In the genomic region with DNA sequence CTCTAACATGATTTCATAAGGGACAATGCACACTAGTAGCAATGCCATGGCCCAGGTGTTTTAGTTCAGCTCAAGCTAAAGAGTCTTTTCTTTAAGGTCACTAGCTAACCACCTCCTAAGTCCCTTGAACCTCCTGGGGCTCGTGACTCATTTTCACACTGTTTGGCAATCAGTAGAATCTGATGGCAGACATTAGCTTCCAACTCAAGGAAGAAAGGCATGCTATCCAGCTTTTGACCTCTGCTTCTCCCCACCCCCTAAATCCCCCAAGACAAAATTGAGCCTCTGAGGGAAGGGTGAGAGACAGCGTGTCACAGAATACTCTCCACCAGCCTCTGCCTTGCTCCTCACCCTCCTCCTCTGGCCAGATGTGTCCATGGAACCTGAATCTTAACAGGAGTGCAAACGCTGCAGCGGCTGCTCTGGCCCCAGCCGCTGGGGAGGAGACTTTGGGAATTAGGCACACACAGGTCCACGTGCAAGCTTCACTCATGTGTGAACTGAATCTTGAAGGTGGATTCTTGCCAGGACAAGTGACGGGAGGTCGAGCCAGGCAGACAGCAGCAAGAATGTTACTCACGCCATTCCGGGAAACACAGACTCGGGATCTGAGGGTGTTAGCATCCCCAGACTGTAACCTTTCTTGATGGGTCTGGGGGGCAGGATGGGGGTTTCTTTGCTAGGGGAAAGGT, we compare ENCODE assay signal across 11 mouse cellular contexts. TPM values are rescaled to one million over a fixed set of nuclear protein-coding genes. Genes with fewer than 3 reads are reported as not detected.
DNase-seq lines count a peak whose midpoint lies in the region; ATAC-seq lines count a peak whose summit lies in the region.
"Had no signal": no experiment of that assay in that cellular context is flagged by ENCODE, and none has a peak within 500 bp of the region (broad histone marks: within the 10 kb centered on the region; RNA-seq: fewer than 3 reads in every experiment).

No protein-coding gene starts in this region.

- WGBS in embryonic facial prominence, embryonic 14.5 days = 23% methylated on average over 11 of the region's 11 CpGs
- 47% methylated on average over 11 of the region's 11 CpGs for WGBS in embryonic facial prominence, embryonic 10.5 days
- 22% methylated on average over 11 of the region's 11 CpGs for WGBS in heart, embryonic 16.5 days
- 24% methylated on average over 11 of the region's 11 CpGs for WGBS in lung, embryonic 16.5 days

- H3K4me3 ChIP-seq in embryonic facial prominence, embryonic 14.5 days (ENCODE audit: low read depth, low read length) = no peak overlapping the region
- no peak overlapping the region for H3K4me3 ChIP-seq in embryonic facial prominence, embryonic 10.5 days
- no peak overlapping the region for H3K4me3 ChIP-seq in heart, embryonic 16.5 days (ENCODE audit: low read length)
- no peak overlapping the region for H3K4me3 ChIP-seq in lung, embryonic 16.5 days (ENCODE audit: low read length)
- H3K4me3 ChIP-seq: limb, embryonic 12.5 days had no signal

- H3K27me3 ChIP-seq in embryonic facial prominence, embryonic 14.5 days (replicated peaks; ENCODE audit: control insufficient read depth, insufficient read depth, low read length) = no peaks in the 10 kb centered on the region
- 0 out of 2 replicates have a peak, but pooled peaks cover 3% of the 10 kb centered on the region for H3K27me3 ChIP-seq in embryonic facial prominence, embryonic 10.5 days (replicated peaks; ENCODE audit: low read depth, poor library complexity, severe bottlenecking)
- H3K27me3 ChIP-seq in heart, embryonic 16.5 days (ENCODE audit: control insufficient read depth, insufficient read depth, low read length) = no peaks in the 10 kb centered on the region
- no peaks in the 10 kb centered on the region for H3K27me3 ChIP-seq in lung, embryonic 16.5 days (ENCODE audit: control insufficient read depth, insufficient read depth, low read depth, low read length)
- H3K27me3 ChIP-seq: limb, embryonic 12.5 days had no signal

- DNase-seq in embryonic facial prominence, embryonic 14.5 days (ENCODE audit: low spot score) = peak; percentile 56
- no peak for DNase-seq in embryonic facial prominence, embryonic 10.5 days (ENCODE audit: low spot score)
- DNase-seq in NIH3T3 (ENCODE audit: low read depth) = peak; percentile 68
- DNase-seq in spleen, postnatal 4 days (ENCODE audit: low spot score in 2 of 2) = no peak
- no peak for DNase-seq in embryo, embryonic 11 days

- H3K36me3 ChIP-seq in embryonic facial prominence, embryonic 14.5 days (ENCODE audit: control insufficient read depth, insufficient read depth, low read length) = no peaks in the 10 kb centered on the region
- H3K36me3 ChIP-seq in embryonic facial prominence, embryonic 10.5 days (replicated peaks) = no peaks in the 10 kb centered on the region
- H3K36me3 ChIP-seq in heart, embryonic 16.5 days (ENCODE audit: control insufficient read depth, insufficient read depth) = no peaks in the 10 kb centered on the region
- H3K36me3 ChIP-seq in lung, embryonic 16.5 days (ENCODE audit: control insufficient read depth, insufficient read depth, low read length) = no peaks in the 10 kb centered on the region
- H3K36me3 ChIP-seq: limb, embryonic 12.5 days had no signal

- ATAC-seq in embryonic facial prominence, embryonic 14.5 days (ENCODE audit: low read depth) = no peak
- 0 out of 2 replicates have a peak, but pooled peaks have one; percentile 37 for ATAC-seq in heart, embryonic 16.5 days (replicated peaks; ENCODE audit: extremely low read depth, insufficient read depth, low FRiP score)
- ATAC-seq in lung, embryonic 16.5 days (ENCODE audit: low read depth) = peak; percentile 34; the same call in 1 of the 2 replicates
- ATAC-seq in monocyte, adult 5-6 weeks (replicated peaks; ENCODE audit: insufficient number of reproducible peaks, low FRiP score, low TSS enrichment, poor library complexity, severe bottlenecking) = no peak

- no peak overlapping the region for H3K4me2 ChIP-seq in embryonic facial prominence, embryonic 14.5 days (ENCODE audit: low read depth, low read length)
- H3K4me2 ChIP-seq in heart, embryonic 16.5 days (ENCODE audit: low read depth, low read length) = peak overlapping the region; percentile 16; the same call in 1 of the 2 replicates
- no peak overlapping the region for H3K4me2 ChIP-seq in lung, embryonic 16.5 days (ENCODE audit: low read depth, low read length)
- H3K4me2 ChIP-seq: limb, embryonic 12.5 days had no signal

- H3K27ac ChIP-seq in embryonic facial prominence, embryonic 14.5 days (replicated peaks; ENCODE audit: low read depth, low read length) = no peak overlapping the region
- no peak overlapping the region; the same call in 1 of the 2 replicates for H3K27ac ChIP-seq in embryonic facial prominence, embryonic 10.5 days (replicated peaks)
- no peak overlapping the region for H3K27ac ChIP-seq in heart, embryonic 16.5 days (ENCODE audit: low read length)
- H3K27ac ChIP-seq in lung, embryonic 16.5 days (ENCODE audit: low read length) = no peak overlapping the region
- H3K27ac ChIP-seq: limb, embryonic 12.5 days had no signal

- 0 out of 2 replicates have a peak, but pooled peaks cover 3% of the 10 kb centered on the region for H3K9me3 ChIP-seq in embryonic facial prominence, embryonic 14.5 days (ENCODE audit: control insufficient read depth, low read length)
- H3K9me3 ChIP-seq in embryonic facial prominence, embryonic 10.5 days = no peaks in the 10 kb centered on the region
- H3K9me3 ChIP-seq in heart, embryonic 16.5 days (replicated peaks; ENCODE audit: control insufficient read depth, low read length) = no peaks in the 10 kb centered on the region
- H3K9me3 ChIP-seq in lung, embryonic 16.5 days (ENCODE audit: control insufficient read depth, low read length) = no peaks in the 10 kb centered on the region
- H3K9me3 ChIP-seq: limb, embryonic 12.5 days had no signal

- H3K4me1 ChIP-seq in embryonic facial prominence, embryonic 14.5 days (ENCODE audit: control insufficient read depth, insufficient read depth, low read length) = peaks cover 13% of the 10 kb centered on the region; the same call in 1 of the 2 replicates
- H3K4me1 ChIP-seq in embryonic facial prominence, embryonic 10.5 days = peaks cover 7% of the 10 kb centered on the region
- peaks cover 5% of the 10 kb centered on the region for H3K4me1 ChIP-seq in heart, embryonic 16.5 days (ENCODE audit: control insufficient read depth, insufficient read depth, low read length)
- peaks cover 5% of the 10 kb centered on the region; the same call in 1 of the 2 replicates for H3K4me1 ChIP-seq in lung, embryonic 16.5 days (replicated peaks; ENCODE audit: control insufficient read depth, insufficient read depth, low read length)

- no peak overlapping the region for H3K9ac ChIP-seq in embryonic facial prominence, embryonic 14.5 days (ENCODE audit: low read depth, low read length)
- H3K9ac ChIP-seq in heart, embryonic 16.5 days (ENCODE audit: low read length) = peak overlapping the region; percentile 10
- H3K9ac ChIP-seq in lung, embryonic 16.5 days (ENCODE audit: low read length) = no peak overlapping the region
- H3K9ac ChIP-seq: limb, embryonic 12.5 days had no signal

RNA-seq across cellular contexts. Expression of a gene that starts 30.7 kb away (rescaled TPM):
- 0.17 TPM in 1 of 2 replicates, not detected in the other for polyA plus RNA-seq in embryonic facial prominence, embryonic 14.5 days (2014; fragmentation: Nextera tagmentation; extraction: Ambion mirVana)
- polyA plus RNA-seq in embryonic facial prominence, embryonic 10.5 days (2016; fragmentation: Nextera tagmentation; extraction: Ambion mirVana) = not detected in 2 replicates
- polyA plus RNA-seq in heart, embryonic 16.5 days (2015; fragmentation: Nextera tagmentation; extraction: Ambion mirVana) = 0.05 TPM in 1 of 2 replicates, not detected in the other
- 0.16 and 0.19 TPM in 2 replicates for polyA plus RNA-seq in lung, embryonic 16.5 days (2015; fragmentation: Nextera tagmentation; extraction: Ambion mirVana)
- total RNA-seq in monocyte, adult 5-6 weeks (2017) = not detected in 3 replicates
- total RNA-seq: gastrocnemius, postnatal 4 days had no signal
- polyA plus RNA-seq: limb, embryonic 12.5 days; neural tube, embryonic 11.5 days had no signal

Comparison
In these comparisons a context has a peak if more than half of its experiments do, and no peak if none do; other contexts are left out.
1. DNase-seq: peak in embryonic facial prominence, embryonic 14.5 days (single experiment) and NIH3T3 (single experiment); none in embryonic facial prominence, embryonic 10.5 days (single experiment), spleen, postnatal 4 days (0 of 2) and embryo, embryonic 11 days (single experiment).
2. ATAC-seq: peak in heart, embryonic 16.5 days (single experiment) and lung, embryonic 16.5 days (single experiment); none in embryonic facial prominence, embryonic 14.5 days (single experiment) and monocyte, adult 5-6 weeks (single experiment).